Mouse (Mus musculus) v-Abl transformed pro-B cells (cell line): ENCODE results near the gene Aff1.

Source experiments
- in situ Hi-C, 2 experiments: fragments of 400-800 bp; cut with MboI; formaldehyde crosslinking; loops; one replicate each; pipeline ENCODE4 v1.15.1; 2025; ENCODE audit not compliant: unreplicated experiment in 2 of 2

The Aff1 gene

GRCm38 (mm10) chr5:103786096-103786495, 93.9 kb downstream of the Aff1 start:
- in situ Hi-C loops = no loop called here

DNA sequence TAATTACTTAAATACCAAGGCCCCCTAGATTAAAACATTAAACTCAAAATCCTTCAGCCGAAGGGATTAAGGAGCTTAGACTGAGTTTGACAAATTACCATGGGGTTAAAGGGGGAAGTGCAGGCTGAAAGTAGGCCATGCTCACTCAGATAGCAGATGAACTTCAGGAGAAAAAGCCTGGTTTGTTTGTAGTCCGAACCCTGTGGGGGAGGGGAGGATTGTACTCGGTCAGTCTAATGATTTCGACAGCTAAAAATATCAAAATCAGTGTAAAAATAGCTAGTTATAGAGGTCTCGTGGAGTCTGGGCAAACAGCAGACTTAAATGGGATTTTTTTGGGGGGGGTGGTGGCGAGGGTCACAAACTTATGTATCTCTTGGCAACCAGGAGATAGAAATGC, 96.3 kb downstream of the Aff1 start:
- in situ Hi-C loops = no loop called here

- in situ Hi-C loops = no loop called here
Measured at GRCm38 (mm10) chr5:103788976-103789375, 96.8 kb downstream of the Aff1 start.

- in situ Hi-C loops = no loop called here
Measured at GRCm38 (mm10) chr5:103789619-103790116, 97.5 kb downstream of the Aff1 start.

GRCm38 (mm10) chr5:103791741-103792140, 99.6 kb downstream of the Aff1 start:
- in situ Hi-C loops = no loop called here

DNA sequence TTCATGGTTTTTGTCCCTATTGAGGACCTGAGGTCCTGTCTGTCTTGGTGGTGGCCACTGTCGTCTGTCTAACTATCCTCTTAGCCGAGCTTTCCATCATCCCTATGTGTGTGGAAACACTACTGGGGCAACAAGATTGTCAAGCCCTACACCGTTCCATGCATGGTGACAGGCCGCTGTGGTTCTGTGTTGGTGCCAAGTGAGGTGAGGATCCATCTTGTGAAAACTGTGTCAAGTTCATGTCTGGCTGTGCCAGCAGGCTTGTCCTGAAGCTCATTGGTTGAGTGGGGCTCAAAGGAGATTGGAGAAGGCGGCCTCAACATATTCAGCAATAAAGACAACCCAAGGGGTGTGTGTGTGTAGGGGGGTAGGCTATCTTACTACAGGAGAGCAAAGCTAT, 102.9 kb downstream of the Aff1 start:
- in situ Hi-C loops = no loop called here

GRCm38 (mm10) chr5:103796035-103796434, 103.9 kb downstream of the Aff1 start:
- in situ Hi-C loops = no loop called here

GRCm38 (mm10) chr5:103797774-103798173, 105.6 kb downstream of the Aff1 start:
- in situ Hi-C loops = no loop called here

DNA sequence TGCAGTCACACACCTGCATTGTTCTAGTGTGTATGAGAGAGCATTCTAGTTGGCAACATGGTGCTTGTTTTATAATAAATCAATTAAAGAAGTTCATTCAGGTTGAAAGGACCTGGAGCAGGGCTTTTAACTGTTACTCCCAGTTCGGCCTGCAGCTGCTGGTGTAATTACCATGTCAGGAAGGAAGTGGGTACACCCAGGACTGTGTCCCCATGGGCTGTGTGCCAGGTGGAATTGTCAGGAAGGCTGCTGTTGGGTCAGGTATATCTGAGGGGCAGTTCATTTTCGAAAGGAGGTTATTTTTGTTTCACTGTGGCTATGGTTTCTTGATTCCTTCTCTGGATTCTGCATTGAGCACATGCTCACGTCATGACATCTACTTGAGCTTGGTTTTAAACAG, 107.3 kb downstream of the Aff1 start:
- in situ Hi-C loops = no loop called here

DNA sequence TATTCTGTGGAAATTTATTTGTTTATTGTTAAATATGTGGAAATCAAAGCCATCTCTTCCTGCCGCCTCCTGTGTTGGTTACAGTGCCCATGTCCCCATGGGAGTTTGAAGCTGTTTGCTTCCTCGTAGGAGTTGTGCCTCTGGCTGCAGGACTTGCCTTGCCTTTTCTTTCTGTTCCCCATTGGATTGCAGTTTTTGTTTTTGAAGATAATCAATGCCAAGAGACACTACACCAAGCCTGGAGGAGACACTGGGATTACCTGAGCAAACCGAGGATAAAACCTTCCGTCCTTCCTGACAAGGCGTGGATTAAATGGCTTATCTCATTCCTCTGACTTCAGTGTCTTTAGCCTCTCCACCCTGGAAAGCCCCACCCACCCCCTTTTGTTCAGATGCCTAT, 107.8 kb downstream of the Aff1 start:
- in situ Hi-C loops = no loop called here

DNA sequence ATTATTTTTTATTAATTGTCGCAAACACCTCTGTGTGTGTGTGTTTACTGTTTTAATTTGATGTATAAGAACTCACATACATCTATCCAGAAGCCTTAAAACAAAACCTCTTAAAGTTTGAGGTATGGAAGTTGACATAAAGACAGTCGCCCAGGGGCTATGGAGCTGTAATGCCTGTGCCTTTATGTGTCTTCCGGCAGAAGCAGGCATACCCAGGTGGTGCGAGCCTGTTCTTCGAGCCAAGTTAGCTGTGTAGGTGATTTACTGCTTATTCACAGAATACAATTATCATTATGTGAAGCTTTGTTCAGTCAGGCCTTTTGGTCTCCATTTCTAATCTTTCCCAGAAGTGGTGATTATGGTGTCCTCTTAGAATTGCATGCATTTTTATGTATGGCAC, 111.2 kb downstream of the Aff1 start:
- in situ Hi-C loops = no loop called here

- in situ Hi-C loops = no loop called here
Measured at GRCm38 (mm10) chr5:103803927-103804590, 111.9 kb downstream of the Aff1 start.

DNA sequence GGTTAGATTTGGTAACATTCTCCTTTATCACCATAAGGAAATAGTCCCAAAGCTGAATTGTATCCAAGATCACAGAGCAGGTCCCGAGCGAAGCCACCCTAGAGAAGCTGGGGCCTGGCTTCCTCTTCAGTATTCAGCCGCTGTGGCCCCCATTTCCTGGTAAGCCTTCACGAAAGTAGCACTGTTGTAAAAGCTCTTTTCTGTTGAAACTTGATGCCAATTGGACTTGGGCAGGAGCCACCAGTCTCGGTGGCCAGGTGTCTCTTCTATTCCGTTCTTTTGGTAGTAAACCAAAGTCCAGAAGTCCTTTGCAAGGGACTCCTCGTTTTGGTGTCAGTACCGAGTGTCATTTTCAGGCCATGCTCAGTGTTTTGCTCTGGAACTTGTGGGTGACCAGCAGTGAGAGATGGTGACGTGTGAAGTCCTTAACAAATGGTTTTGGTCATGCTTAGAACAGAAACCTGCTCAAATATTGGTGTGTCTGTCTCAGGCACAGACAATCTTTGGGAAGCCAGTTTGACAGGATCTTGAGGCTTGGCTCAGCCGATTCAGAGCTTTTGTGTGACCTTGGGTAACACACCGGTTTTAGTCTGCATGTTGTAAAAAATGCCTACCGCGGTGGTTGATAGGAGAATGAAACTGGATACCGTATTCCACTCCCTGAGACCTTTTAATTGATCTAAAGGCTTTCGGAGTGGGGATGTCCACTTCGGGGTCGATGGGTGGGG, 114.8 kb downstream of the Aff1 start:
- in situ Hi-C loops = no loop called here

DNA sequence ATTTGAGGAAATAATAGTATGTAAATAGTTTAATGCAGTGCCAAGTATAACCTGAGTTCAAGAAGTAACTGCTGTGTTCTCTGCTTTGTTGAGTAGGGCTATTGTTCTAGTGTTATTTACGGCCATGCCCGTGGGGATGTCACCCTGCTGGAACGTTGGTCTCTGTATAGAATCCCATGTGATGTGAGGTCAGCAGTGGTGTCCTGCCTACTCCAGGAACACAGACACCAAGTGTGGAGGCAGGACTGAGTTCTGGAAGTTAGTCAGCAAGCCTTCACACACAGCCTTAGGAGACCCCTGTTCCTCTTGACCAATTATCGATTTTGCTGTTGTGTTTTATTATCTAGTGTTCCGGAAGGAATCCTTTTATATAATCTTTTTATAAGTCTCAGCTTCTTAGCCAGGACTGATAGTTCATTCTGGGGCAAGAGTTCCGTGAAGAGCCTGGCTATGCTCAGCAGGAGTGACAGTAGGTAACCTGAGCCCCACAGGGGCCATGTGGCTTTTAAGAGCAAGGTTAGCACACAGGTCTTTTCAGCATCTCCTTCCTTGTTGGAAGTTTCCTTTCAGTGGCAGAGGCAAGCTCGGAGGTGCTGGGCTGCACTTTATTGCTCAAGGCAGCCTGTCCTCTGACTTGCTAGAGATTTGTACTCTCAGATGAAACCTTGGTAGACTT, 115.6 kb downstream of the Aff1 start:
- in situ Hi-C loops = no loop called here

GRCm38 (mm10) chr5:103809674-103810330, 117.6 kb downstream of the Aff1 start:
- in situ Hi-C loops = loop anchor here (5.0 to 10.0 kb wide), 2 partner anchors 48 to 65 kb away; no protein-coding TSS in a partner anchor

DNA sequence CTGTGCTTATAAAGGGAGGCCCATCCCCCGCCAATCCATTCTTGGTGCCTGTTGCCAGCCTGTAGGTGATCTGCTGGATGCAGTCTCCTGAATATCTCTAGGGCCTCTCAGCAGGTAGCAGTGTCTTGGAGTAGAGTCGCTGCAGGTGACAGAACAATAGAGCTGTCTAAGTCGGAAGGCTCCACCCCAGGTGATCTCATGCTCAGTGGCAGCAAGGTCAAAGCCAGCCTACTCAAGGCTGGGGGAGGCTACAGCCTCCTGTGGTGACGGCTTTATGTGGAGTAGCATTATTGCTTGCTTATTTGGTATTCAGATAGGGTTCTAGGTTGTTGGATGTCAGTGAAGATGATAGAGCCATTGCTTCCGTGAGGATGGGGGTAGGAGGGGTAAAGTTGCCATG, 121.1 kb downstream of the Aff1 start:
- in situ Hi-C loops = loop anchor here (5.0 to 10.0 kb wide), 2 partner anchors 51 to 68 kb away; no protein-coding TSS in a partner anchor

DNA sequence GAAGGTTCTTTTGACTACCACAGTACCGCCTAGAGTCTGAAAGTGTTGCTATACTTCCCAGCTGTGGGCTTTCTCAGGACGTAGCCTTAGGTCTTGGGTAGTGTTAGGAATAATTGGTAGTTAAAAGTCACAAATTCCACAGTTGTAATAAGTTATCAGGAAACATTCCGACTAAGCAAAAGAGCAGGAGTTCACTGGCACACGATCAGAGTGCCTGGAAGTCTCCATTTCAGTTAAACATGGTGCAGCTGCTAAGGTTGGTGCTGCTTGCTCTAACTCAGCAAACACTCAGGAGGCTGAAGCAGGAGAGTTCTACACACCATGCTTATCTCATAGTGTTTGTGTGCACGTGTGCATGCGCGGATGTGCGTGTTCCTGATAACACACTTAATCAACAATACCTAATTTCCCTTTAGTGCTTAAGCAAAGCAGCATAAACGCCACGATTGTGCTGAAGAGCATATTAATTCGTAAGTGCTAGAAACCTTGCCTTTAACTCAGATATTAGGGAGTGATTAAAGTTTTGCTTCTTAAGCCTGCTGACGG, 121.9 kb downstream of the Aff1 start:
- in situ Hi-C loops = loop anchor here (5.0 to 10.0 kb wide), 2 partner anchors 52 to 69 kb away; no protein-coding TSS in a partner anchor

DNA sequence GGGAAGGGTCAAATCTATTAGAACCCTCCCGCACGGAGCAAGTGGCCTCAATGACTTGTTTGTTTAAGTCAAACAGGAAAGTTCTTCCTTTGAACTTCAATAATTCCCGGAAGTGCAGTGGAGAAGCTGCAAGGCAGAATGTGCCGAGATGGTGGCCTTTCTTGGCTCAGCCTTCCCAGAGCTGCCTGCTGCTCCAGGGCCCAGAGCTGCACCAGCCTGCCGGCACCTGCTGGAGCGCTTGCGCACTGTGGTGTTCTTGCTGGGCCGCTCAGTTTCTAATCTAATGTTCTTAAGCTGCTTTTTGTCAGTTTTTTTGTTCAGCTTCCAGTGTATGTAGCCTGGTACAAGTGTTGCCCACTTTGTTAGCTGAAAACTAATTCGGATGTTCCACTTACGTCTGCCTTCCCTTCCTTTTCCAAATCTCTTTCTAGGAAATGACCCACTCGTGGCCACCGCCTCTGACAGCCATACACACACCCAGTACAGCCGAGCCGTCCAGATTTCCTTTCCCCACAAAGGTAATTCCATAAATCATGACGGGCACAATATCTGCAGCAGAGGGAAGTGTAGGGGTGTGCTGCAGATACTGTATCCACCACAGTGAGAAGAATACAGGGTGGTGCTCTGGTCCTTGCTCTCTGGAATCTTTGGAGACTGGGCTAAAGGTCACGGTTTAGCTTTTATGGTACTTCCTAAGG, 122.5 kb downstream of the Aff1 start:
- in situ Hi-C loops = loop anchor here (5.0 to 10.0 kb wide), 2 partner anchors 52 to 70 kb away; no protein-coding TSS in a partner anchor

DNA sequence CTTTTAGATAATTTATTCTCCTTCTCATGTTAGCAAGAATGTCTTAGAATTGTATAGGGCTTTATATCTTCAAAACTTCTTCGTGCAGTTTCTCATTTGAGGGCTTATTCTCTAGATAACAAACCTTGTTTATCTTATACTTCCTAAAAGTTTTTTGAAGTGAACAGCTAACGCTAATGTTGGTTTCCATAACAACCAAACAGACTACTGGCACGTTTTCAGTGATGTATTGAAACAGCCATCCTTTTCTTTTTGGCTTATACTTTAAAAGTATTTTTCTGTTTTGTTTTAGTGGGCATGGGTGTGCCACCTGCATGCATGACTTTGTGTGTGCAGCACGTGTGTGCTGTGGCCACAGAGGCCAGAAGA, 123.1 kb downstream of the Aff1 start:
- in situ Hi-C loops = loop anchor here in 1 of 2 experiments (10.0 kb wide), 1 partner anchor 70 kb away; no protein-coding TSS in a partner anchor

- in situ Hi-C loops = loop anchor here in 1 of 2 experiments (10.0 kb wide), 1 partner anchor 72 kb away; no protein-coding TSS in a partner anchor
Measured at GRCm38 (mm10) chr5:103816718-103817117, 124.5 kb downstream of the Aff1 start.
